Mouse (Mus musculus): ENCODE data around the gene Dand5.

Dand5 gene

DNA sequence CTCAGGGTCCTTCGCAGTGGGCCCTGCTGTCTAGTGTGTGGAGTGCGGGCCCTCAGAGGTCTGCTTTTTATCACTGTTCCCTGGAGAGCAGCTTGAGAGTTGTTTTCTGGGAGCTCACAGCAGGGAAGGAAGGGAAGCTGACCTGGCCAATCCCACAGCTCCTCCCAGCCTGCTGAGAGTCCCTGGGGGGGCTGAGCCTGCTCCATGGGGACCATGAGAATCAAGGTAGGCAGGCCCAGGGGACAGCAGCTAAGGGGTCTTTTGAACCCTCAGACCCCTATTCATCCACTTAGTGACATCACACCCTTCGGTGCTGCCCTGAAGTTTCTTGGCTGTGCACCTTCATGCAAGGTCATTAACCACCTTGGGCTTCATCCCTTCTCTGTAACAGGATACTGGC lies at the start of gene Dand5:
Gene Dand5, minus strand, starts transcription at position 101 of the 400 bp plus-strand sequence.
- DNase-seq (ENCODE audit: low spot score) = no peak

GRCm38 (mm10) chr8:84871376-84872308 lies 49.0 kb upstream of the Dand5 start, which contains the start of gene Syce2:
Gene Syce2, plus strand, starts transcription at chr8:84872111.
- DNase-seq (ENCODE audit: low spot score) = peak; percentile 56

DNA sequence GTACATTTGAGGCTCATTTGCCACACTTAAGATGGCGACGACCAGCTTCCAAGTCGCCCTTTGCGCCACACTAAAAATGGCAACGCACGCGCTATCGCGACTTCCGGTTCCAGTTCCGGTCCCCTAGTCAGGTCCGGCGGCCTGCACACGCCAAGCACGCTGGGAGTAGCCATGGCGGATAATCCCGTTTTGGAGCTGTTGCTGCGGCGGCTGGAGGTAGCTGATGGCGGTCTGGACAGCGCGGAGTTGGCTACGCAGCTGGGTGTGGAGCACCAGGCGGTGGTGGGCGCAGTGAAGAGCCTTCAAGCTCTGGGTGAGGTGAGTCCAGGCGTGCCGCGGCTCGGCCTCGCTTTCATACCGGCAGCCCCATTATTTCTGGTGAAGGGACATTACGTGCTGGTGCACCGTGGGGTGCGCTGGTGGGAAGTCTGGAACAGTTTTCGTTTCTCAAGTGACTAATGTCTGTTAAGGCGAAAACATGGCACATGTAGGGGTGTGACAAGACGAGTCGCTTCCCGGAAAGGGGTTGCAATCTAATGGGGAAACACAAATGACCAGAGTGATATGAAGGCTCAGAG lies 34.3 kb upstream of the Dand5 start, which contains the start of gene Farsa:
Gene Farsa, plus strand, starts transcription at position 126 of the 578 bp plus-strand sequence.
- peak; percentile 94 for DNase-seq (ENCODE audit: low spot score)

- DNase-seq (ENCODE audit: low spot score) = no peak
These were observed 33.8 kb upstream of the Dand5 start for GRCm38 (mm10) chr8:84856434-84856833.

GRCm38 (mm10) chr8:84847684-84848435 lies 25.2 kb upstream of the Dand5 start:
- no peak for DNase-seq (ENCODE audit: low spot score)

DNA sequence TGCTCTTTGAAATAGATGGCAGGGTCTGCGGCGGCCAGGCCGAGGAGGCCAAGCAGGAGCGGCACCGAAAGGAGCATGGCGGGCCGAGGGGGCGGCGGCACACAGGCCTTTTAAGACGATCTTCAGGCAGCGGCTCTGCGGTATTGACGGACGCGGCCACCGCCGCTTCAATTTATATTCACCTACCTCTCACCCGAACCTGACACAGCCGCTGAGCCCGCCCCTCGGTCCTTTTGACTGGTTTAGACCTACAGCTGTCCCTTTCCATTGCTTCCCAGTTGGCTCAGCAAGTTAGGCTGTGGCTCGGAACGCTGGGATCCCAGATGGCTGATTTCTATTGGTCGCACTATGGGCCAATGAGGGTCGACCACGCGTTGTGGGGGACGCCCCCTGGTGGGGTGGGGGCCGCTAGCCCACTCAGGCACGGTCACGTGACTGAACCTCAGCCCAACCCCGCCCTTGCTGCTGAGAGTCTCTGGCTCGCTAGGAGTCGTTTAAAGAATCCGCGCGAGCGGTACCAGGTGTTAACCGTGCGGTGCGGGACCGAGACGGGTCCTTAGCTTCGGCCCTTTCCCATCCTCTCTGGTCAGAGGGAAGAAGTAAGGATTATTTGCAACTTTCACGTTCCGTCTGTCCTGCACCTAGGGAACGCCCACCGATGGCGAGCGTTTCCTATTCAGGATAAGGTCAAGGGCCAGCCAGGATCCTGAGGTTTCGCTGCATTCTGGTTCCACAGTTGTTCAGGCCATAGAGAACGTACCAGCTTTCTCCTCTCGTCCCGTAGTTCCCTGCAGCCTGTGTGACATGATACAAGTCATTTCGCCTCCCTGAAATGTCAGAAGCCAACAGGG lies 24.3 kb upstream of the Dand5 start, which contains the start of gene Calr:
Gene Calr, minus strand, starts transcription at position 213 of the 851 bp plus-strand sequence.
- peak; percentile 100 for DNase-seq (ENCODE audit: low spot score)

GRCm38 (mm10) chr8:84846094-84846721 lies 23.6 kb upstream of the Dand5 start:
- peak; percentile 51 for DNase-seq (ENCODE audit: low spot score)

DNA sequence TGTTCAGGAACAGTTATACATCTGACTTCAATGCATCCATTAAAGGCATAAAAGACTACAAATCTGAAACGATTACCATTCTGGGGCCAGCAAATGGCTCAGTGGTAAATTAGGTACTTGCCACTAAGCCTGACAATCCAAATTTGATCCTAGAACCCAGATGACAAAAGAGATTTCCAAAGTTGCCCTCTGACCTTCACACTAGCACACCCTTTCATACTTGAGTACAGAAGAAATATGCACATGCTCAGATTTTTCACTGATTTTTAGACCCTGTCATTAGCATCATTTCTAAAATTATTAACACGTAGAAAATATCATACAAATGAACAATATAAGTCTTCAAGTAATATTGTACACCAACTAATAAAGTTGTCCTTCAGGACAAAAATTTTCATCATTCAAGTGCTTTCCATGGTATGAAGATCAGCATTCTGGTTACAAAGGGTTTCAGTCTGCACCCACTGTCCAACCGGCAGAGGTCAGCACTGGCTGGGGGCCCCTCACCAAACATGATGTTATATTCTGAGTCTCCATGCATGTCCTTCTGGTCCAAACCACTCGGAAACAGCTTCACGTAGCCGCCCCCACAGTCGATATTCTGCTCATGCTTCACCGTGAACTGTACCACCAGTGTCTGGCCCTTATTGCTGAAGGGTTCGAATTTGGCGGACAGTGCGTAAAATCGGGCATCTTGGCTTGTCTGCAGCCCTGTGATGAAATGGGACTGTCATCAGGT lies 22.9 kb upstream of the Dand5 start:
- no peak for DNase-seq (ENCODE audit: low spot score)

DNA sequence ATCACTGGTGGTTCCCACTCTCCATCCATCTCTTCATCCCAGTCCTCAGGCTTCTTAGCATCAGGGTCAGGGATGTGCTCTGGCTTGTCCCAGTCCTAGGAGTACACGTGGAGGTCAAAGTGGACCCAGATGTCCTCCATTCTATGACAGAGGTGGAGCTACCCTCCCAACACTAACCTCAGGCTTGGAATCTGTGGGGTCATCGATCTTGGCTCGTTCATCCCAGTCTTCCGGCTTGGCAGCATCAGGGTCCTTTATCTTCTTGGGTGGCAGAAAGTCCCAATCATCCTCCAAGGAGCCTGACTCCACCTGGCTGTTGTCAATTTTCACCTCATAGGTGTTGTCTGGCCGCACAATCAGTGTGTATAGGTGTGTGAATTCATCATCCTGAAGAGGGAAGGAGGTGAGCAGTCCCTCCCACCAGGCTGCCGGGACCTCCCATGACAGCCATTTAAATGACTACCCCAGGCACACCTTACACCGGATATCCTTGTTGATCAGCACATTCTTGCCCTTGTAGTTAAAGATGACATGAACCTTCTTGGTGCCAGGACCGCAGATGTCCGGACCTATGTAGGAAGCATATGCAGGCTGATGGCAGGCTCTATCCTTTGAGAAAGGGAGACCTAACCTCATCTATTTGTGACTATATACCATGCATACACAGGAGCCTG lies 21.9 kb upstream of the Dand5 start:
- no peak for DNase-seq (ENCODE audit: low spot score)

- DNase-seq (ENCODE audit: low spot score) = no peak
These were observed 18.9 kb upstream of the Dand5 start for GRCm38 (mm10) chr8:84841514-84841913.

- DNase-seq (ENCODE audit: low spot score) = peak; percentile 92
These were observed 17.8 kb upstream of the Dand5 start, which contains the start of gene Rad23a for GRCm38 (mm10) chr8:84840248-84840999. Gene Rad23a, minus strand, starts transcription at chr8:84840665.

DNA sequence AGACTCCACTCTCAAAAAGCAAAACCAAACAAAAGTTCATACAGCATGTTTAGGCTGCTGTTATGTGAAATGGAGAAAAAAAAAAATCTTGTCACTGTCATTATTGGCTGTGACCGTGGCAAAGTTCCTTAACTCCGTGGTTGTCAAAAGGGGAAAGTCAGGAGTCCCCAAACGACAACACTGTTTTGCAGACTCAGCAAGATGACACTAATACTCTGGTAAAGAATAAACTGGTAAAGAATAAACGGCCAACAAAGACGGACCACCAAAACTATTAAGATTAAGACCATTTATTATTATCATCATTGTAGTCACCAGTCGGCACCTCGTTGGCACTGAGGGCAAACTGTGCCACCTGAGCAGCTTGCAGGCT lies 17.2 kb upstream of the Dand5 start:
- no peak for DNase-seq (ENCODE audit: low spot score)

- no peak for DNase-seq (ENCODE audit: low spot score)
These were observed 16.8 kb upstream of the Dand5 start for GRCm38 (mm10) chr8:84839411-84839810.

- DNase-seq (ENCODE audit: low spot score) = no peak
These were observed 15.9 kb upstream of the Dand5 start for GRCm38 (mm10) chr8:84838513-84838912.

DNA sequence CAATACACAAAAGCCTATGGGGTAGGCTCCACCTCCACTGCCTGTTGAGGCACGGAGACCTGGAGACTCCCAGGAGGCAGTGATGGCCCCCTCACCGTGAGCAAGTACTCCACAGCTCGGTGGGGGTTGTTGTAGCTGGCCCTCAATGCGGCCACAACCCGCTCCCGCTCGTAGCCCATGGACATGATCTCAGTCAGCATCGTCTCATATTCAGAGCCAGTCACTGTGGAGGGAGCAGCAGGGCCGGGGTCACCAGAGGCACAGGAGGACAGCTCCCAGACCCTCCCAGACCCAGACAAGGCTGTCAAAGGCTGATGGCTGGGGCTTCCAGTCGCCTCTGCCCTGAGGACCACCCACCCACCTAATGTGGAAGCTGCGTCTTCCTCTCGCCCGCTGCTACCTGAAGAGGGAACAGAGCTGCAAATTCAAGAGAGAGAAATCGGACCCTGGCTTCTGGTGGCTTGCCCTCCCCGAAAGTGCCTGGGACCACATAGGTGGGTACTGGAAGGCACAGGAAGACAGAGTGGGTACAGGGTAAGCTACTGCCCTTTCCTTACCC lies 15.4 kb upstream of the Dand5 start:
- DNase-seq (ENCODE audit: low spot score) = no peak

DNA sequence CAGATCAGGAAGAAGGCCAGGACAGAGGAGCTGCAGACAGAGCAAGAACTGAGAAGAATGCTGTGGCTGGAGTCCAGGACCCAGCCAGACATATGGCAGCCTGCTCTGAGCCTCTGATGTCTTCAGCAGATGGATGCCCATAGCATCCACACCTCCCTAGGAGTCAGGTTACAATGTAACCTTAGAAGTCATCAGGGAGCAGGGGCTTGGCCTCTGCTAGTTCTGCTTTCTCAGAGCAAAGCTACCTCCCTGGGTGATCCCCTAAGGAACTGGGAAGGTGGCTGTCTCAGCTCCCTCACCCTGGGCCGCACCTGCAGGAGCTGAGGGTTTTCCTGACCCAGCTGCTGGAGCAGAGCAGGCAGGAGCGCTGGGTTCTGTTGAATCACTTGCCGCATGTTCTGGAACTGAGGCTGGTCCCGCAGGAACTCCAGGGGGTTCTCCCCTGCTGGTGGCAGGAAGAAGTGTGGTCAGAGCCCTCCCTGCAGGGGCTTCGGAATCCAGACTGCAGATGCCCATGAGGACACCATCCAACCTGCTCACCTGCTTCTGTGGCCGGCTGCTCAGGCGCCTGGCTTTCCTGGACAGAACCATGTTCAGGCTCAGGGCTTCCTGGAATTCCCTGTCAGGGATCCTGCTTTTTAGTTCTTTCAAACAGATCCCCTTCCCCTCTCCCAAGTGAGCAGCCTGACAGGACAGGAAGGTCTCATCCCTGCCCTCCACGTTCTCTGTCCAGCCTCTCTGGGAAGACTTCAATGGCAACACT lies 14.7 kb upstream of the Dand5 start:
- no peak for DNase-seq (ENCODE audit: low spot score)

All from layer of hippocampus, adult 11-12 months (tissue).